Mouse (Mus musculus) kidney, adult 11 months (tissue): ENCODE results near the gene Smc3.

ENCODE experiments used
- DNase-seq: peaks from one replicate; pipeline ENCODE4 v3.0.0; 2022

The Smc3 gene

DNA sequence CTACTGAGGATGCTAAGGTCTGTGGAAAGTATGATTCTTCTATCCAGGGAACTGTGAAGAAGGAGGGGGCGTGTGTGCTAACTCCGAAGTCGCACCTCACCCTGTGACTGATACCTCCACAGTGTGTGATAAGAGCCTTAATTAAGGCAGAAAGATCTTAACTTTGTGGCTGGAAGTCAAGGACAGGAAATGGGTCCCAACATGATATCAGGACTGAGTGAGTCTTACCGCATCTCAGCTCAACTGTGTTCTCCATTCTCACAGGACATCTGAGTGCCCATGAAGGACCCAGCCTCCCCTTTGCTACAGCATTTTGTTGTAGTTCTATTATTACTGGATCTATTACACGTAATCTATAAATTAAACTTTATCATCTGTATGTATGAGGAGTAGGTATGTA lies 57.2 kb downstream of the Smc3 start:
- DNase-seq, result no peak

DNA sequence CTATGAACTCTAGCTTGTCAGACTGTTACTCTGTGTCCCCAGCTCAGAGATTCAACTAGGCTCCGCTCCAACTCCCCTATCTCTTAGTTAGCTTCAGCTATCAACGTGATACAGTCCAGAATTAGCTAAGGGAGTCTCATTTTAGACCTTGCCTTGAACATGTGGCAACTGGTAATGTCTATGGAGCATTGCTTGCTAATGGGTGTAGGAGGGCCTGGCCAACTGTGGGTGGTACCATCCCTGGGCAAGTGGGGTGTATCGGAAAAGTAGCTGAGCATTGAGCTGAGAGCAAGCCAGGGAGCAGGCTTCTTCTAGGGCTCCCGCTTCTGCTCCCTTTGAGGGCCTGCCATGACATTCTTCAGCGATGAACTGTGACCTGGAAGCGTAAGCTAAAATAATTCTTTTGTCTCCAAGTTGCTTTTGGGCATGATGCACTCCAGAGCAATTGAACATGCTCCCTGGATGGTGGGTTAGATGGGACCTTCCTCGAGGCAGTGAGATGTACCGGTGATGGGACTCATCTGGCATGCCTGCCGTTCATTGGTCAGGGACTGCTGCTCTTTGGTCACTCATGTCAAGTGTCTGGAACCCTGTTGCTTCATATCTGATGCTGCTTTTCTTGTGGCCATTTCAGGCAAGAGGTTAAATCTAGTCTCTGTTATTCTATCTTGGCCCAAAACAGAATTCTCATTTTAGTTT lies 60.7 kb downstream of the Smc3 start:
- DNase-seq, result no peak

DNA sequence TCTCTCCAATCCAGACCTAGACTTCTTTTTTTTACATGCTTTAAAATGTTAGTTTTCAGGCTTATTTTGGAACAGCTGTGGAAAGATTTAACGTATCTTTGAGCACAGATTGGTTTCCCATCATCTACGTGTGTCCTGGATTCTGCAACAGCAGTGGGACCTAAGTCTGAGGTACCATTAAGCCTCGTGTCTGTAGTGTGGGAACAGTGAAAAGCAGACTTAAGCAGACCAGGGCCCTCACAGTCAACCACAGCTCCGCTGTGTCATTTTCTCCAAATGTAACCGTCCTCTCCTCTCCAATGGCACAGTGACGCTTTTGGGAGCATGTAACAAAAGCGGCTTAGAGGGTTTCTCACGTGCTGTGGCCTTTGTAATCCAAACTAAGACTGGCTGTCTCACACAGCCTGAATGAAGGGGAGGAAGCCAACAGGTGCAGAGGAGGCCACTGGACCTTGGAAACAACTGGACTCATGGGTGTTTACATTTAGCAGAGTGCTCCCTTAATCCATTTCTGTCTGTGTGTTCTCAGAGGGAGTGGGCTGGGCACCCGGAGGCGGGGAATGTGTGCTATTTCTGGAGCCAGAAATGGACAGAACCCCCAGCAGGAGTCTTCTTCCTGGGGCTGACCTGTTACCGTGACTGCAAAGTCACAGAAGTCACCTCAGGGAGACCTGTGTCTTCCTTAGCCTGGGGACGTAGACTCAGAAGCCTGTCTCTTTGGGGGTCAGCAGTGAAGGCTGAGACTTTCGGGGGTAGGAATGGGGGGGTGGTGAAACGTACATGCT lies 61.9 kb downstream of the Smc3 start:
- DNase-seq, result no peak

DNA sequence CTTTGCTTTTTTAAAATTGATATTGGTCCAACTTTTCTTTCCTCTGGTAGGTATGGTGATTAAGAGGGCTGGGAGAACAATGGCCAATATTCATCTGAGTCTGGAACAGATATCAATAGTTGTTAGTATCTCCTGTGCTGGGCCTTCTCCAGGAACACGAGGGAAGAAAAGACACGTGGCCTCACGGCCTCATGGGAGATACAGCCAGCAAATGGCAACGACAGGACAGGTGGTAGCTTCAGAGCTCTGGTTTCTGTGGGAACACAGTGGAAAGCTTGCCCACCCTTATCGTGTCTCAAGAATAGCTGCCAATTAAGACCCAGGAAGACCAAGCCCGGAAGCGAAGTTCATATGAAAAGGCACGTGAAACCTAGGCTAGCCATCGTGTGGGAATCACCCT lies 64.6 kb downstream of the Smc3 start:
- no peak for DNase-seq

DNA sequence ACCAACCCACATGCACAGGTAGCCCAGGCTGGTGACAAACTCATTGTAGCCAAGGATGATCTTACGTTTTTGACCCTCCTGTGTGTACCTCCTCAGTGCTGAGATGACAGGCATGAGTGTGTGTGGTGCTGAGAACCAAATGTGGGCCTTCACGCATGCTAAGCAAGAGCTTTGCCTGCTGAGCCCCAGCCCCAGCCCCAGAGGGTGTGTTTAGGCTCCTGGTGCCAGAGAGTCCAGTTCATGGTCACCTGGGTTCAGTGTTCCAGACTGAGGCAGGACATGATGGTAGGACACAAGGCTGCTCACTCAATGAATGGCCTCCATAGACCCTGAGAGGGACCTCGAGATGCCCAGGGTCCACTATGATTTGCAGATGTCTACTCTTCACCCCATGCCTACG lies 65.2 kb downstream of the Smc3 start:
- DNase-seq, result no peak

DNA sequence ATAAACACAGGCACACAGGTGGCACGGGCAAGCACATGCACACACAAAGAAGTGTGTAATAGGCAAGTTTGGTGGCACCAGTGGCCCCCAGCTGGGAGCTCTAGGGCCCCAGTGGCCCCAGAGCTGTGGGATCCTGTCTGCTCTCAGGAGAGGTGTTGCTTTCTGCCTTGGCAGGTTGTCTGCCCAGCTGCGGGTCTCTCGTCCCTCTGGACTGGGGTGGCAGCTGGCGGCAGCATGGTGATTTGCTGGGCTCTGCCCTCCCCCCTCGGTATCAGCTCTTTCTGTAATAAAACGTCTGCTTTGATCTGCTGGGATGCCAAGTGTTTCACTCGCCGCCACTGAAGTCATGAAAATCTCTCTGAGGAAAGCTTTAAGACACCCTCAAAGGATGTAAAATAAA lies 66.5 kb downstream of the Smc3 start:
- DNase-seq, result no peak

DNA sequence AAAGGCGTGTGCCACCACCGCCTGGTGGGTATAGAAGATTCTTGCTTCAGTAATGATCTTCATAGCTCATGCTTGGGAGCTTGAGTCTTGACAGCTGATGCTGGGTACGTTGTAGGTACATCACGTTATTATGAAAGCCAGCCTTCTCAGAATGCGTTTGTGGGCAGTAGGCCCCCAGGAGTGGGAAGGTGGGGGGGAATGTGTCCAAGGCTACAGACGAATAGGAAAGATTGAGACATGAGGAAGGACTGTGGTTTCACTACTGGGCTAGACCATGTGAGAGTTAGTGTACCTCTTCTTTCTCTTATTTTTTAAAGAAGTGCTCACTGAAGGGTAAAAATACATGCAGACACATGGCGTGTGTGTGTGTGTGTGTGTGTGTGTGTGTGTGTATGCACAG lies 68.6 kb downstream of the Smc3 start:
- no peak for DNase-seq

DNA sequence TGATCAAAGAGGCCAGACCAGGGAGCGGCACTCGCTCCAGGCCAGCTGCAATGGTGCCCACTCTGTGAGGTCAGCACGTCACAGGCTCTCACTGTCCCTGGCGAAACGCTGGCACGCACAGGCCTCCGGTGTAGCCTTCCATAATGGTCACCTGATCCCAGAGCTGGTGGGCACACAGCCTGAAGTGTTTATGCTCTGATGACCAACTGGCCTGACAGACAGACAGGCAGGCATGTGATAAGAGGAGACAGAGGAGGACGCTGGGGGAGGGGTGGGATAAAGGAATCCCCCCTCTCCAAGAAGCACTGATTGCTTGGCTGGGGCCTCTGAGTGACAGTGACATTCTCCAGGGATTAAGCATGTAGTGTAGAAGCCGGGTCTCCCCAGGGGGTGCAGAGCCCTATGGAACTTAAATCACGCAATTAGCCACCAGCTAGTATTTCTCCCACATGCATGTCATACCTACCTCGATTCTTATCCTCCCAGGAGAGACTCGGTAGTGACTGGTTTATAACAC lies 70.5 kb downstream of the Smc3 start:
- DNase-seq, result no peak

DNA sequence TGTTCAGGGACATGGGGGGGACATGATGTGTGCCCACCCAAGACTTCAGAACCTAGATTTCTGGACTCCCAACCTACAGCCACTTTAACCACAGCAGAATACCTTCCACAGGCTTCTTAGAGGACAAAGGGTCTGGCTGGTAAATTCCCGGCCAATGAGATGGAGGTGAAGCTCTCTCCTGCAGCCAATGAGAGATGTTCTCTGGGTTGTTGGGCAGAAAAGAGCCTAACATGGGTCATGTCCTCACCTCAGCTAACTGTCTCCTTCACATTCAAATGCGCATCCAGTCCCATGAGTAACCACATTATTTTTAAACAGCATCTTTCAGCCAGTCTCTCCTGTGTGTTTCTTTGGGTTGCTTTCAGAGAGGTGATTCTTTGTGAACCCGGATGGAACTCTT lies 71.2 kb downstream of the Smc3 start:
- DNase-seq, result no peak

DNA sequence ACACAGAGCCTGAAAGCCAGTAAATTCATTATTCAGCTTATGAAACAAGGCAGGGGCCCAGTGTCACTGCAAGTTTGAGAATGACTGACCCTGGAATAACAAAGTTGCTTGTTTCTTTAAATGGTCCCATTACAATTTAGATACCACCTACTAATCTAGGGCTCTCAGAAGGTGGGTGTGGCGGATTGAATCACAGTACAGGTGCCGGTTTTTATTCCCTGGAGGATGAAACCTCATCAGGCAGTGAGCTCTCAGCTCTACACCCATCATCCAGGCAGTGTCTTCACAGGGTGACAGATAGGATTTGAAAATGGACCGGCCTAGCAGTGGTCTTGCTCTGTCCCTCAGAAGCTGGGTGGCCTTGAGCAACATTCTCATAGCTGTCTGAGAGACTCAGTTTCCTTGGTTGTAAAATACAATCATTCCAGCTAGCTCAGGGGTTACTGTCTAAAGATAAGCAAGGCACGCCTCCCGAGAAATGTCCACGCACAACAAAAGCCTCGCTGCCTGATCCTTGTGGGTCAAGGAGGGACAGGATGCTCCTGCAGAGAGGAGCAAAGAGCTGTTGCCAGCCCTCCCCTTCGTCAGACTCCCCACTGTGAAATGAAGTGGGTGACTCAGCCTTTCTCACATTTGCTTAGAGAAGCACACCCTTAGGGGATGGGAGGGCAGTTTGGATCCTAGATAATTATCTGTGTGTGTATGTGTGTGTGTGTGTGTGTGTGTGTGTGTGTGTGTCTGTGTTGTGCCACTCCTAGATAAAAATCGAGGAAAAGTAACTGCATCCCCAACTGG lies 74.1 kb downstream of the Smc3 start:
- DNase-seq, result no peak

DNA sequence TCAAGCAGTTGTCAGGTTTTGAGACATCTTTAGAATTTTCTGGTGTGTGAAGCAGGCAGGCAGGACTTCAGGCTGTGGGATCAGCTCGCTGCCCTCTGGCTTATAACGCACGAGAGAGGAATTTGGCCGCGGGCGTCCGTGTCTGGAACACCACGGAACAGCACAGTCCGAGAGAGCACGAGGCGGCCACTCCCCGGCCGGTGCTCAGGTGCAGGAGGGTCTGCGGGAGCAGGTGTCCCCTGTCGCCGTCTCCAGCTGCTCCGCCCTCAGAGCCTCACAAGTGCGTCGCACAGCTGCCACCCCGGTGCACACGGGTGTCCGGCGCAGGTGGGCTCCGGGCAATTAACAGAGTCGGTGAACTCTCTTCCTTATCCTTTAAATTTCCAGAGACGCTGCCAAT lies 76.0 kb downstream of the Smc3 start:
- no peak for DNase-seq

DNA sequence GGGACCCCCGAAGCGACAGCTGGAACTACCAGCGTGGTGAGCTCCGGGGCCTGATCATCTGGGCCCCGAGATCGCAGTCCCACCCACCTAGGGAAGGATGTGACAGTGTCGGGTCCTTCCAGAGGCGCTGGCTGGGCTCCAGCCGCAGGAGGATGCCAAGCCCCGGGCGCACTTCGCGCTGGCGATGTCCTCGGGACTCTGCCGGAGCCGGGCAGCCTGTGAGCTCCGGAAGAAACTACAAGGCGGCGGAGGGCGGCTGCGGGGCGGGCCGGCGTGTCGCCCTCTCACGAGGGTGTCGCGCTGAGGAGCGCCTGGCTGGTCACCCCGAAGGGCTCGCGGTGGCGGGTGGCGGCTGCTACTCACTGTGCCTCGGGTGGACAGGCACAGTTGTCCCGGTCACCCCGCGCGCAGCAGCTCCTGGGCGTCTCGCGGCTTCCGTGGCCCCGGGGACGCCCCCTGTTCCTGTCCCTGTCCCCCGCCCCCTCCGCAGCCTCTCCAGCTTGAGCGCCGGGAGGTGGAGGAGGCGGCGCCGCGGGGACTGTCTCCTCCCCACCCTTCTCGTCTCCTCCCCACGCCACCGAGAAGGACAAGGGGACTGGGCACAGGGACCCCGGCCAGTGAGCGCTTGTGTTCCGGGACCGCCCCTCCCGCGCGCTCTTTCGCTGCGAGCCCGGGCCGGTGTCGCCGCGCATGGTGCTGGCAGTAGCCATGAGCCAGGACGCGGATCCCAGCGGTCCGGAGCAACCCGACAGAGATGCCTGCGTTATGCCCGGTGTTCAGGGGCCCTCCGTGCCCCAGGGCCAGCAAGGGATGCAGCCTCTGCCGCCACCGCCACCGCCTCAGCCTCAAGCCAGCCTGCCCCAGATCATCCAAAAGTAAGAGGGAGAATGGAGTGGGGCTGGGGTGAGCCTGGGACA lies 76.8 kb downstream of the Smc3 start, which contains the start of gene Rbm20:
Rbm20 (plus strand) TSS at position 589 of the 917 bp plus-strand sequence.
- DNase-seq, result peak; percentile 19

DNA sequence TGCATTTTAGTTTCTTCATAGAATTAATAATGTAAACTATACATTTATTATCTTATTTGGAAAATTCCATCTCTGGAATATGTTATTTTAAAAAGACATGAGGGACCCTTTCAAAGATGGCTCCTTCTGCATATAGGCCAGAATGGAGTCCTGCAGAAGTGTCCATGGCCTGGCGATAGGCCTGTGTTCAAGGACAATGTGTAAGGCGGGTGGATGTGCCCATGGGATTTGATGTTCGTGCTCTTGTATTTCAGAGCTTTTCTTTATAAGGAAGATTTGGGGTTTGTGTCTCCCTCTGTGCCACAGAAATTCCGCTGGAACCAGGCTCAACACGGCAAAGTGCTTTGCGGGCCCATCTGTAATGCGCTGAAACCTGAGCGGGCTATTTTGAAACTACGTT lies 79.0 kb downstream of the Smc3 start:
- no peak for DNase-seq

DNA sequence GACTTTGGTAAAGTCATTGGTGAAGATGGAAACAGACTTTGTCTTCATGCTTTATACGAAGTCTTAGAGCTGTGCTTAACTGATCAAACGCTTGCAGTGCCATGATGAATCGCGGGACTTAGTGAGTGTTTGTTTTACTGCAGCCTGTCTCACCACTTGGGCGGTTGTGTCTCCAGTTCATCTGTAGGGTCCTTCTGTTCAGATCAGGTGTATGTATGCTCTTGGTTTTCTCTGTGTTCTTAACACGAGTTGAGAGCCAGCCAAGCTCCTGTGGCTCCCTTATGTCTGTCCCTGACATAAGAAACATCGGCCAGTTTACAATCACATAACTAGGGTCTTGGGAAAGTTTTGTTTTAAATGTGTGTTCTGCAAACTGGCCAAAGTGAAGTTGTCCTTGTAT lies 79.8 kb downstream of the Smc3 start:
- no peak for DNase-seq

DNA sequence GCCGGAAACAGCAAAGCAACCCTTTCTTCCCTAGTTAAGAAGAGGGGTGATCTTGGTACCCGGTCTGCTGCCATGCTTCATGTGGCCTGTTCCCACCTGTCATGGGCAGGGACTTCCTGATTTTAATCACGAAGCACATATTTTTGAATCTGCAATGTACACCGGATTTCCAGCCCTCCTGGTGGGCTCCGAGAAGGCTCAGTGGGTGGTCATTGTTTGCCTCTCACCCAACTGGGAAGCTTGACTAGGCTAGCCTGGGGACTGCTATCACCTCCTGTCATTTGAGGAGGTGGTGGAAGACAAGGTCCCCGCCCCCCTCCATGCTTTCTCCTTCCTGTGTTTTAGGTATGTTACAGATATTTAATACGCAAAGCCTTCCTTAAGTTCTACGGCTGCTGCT lies 82.2 kb downstream of the Smc3 start:
- no peak for DNase-seq

DNA sequence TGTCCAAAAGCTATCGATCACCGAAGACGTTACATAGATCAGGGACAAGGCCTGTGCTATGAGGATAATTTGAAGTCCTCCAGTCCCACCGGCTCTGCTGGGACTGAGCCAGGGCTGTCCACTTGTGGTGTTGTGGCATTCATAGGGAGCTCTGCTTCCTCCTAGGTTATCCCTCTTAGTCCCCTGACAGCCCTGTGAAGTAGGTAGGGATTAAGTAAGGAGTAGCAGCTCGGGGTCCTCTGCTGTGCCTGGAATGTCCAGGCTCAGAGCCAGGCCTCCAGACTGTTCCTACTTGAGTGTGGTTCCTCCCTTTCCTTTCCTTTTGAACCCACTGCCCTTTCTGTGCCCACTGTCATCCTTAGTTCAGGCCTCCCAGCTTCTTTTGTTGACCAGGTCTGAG lies 87.4 kb downstream of the Smc3 start:
- DNase-seq, result no peak

DNA sequence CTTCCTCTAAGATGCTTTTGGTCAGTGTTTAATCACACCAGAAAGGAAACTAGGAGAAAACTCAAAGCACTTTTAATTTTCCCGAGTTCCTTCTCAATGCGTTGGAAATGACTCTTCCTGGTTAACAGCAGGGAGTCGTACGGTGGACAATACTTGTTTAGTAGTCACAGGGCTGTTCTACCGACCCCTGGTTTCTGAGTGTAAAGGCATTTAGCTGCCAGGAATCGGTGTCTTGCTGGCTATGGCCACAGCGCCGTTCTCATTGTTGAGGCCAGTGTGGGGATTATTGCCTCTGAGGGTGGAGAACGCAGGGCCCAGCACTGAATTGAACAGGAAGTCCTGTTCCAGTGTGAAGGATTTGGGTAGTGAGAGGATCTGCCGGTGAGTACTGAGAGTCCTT lies 90.6 kb downstream of the Smc3 start:
- no peak for DNase-seq

DNA sequence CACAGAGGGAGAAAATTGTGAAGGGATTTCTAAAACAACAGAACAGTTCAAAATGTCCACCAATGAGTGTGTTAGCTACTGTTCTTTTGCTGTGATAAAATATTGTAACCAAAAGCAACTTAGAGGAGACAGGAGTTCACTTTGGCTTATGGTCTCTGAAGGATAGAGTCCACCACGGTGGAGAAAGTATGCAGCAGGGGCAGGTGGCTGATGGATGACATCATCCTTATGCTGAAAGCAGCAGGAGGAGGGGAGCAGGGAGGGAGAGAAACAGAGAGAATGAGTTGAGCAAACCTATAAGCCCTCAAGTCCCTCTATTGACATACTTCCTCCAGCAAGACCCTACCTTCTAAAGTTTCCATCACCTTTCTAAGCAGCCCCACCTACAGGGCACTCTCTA lies 93.8 kb downstream of the Smc3 start:
- no peak for DNase-seq
